Mouse (Mus musculus): ENCODE data around the gene Rasgrf1.
A peak's percentile ranks its signal among the peaks of the same experiment; 100 is the strongest.

Gene Rasgrf1

DNA sequence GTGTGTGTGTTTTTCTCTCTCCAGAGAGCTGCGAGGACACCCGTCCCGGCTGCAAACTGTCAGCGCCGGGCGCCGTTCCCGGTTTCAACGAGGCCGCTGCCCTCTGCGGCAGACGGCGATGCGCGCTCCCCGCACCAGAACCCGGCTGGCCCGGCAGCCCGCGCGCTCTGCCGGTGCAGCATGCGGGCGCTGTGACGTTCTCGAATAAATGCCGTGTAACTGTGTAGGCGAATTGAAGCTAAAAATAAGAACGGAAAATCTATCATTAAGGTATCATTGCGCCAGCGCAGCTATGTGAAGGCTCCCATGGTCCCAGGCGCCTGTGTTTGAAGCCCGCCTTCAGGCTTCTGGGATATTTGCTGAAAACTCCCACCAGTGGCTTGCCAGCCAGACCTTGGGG lies 1.1 kb upstream of the Rasgrf1 start:
- DNase-seq, result peak; percentile 53

GRCm38 (mm10) chr9:89910011-89910400 lies 298 bp downstream of the Rasgrf1 start:
- no peak for DNase-seq

DNA sequence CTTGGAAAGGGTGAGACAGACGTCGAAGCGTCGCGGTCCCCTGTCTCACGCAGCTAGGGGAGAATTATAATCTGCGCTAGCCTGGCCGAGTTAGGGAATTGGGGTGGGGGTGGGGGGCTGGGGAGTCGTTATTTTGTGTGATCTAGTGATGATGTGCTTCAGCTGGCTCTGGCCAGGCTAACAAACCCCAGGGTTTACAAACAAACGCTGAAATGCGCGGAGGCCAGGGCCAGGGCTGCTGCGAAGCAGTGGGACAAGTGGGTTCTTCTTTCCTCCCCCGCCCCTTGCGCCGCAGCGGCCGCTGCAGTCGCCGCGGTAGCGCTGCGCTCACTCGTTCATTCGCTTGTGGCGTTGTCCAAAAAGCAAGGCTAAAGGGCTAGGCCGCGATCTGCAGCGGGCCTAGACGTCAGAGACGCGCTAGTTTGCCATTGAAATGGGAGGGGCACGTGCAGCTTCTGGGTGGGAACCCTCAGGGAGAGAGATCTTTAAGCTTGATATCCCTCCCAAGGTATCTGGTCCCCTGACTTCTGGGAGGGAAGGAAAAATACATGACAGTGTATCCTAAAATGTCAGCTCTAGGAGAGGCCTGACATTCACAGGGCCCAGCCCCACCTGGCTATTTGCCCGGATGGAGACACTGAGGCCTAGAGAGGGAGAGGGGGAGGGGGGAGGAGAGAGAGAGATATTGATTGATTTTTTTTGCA lies 1.2 kb downstream of the Rasgrf1 start:
- peak; percentile 55 for DNase-seq

DNA sequence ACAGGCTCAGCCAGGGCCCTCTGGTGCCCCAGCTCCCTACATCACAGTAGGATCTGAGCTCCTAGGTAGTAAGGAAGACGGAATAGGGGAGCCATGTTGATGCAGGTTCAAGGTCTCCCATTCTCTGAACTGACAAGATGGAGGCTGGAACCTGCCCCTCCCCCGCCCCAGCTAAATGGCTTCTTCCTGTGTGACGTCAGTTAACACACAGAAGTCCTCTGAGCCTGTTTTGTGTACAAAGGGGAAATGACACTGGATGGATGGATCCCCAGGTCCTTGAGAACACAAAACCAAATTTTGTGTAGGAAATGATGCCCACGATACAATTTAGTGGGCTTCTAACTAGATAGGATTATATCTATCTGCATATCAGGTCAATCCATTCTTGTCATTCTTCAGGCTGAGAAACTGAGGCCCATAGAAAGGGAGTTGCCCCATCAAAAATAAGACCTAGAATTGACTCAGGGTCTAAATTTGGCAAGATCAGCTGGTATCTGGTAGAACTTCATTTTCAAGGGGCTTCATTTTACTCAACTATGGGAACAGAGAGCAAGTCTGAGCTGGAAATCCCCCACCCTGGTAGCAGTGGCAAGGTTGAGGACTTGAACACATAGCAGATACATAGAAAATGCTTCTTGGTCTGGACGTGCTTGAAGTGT lies 2.3 kb downstream of the Rasgrf1 start:
- DNase-seq, result no peak

DNA sequence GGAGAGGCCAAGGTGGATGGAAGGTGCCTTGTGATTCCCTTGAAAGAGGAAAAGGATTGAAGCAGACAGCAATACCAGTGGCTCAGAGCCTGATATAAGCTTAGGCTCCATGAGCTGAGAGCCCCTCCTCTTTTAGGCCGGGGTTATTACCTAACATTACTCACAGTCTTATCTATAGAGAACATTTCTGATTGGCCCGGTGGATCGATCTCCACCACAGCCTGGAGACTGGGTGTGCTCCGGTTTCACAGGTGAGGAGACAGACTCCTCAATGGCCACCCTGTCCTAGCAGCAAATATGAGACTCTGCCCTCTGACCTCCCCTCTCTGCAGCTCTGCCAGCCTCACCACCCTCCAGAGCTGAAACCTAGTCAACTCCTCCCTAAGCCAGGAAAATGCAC lies 3.4 kb downstream of the Rasgrf1 start:
- DNase-seq, result no peak

GRCm38 (mm10) chr9:89916471-89916870 lies 6.8 kb downstream of the Rasgrf1 start:
- DNase-seq, result no peak

DNA sequence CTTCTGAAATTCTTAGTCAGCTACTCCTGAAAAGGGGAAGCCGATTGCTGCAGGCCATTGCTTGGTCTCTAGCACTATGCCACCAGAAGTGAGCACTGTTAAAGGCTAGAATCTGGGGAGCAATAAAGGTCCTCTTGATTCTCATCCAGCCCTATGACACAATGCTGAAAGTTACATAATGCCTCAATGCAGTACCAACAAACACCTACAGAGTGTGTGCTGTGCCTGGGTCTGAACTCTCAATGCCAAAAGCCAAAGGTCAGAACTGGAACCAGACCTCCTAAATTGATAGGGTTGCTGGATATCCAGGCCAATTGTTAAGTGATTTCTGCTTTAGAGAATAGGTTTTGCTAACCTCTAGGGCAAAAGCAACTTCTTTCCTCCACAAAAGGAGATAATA lies 7.7 kb downstream of the Rasgrf1 start:
- DNase-seq, result no peak

DNA sequence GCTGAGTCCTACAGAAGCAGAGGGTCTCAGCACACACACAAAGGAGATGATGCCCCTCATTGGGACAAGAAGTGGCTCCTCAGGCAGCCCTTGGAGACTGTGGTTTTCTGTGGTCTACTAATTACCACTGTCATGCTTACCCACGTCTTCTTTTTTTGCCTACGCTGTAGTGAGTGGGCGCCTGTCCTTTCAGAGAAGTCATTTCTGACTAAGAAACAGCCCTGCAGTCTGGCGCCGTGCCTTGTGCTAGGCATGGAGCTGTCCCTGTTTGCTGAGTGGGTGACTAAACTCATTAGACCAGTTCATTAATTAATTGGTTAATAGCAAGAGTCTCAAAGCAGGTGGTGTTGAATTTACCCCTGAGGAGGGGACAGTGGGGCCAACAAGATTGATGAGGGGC lies 9.1 kb downstream of the Rasgrf1 start:
- DNase-seq, result no peak

DNA sequence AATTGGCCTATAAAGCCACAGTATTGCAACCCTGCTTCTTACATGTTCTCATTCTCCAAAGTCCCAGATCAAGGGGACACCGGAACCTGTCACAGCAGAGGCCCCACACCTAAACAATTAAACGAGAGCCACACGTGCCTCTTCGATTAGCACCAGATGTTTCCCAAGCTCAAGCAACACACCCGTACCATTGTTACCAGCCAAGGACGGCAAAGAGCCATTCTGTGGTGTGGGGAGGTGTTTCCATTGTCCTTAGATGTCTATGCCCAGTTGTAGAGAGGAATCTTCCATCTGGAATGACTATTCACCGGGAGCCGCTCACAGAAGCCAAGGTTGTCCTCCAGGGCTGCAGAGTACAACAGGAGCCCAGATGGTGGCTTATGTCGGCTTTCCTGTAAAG lies 11.4 kb downstream of the Rasgrf1 start:
- no peak for DNase-seq

DNA sequence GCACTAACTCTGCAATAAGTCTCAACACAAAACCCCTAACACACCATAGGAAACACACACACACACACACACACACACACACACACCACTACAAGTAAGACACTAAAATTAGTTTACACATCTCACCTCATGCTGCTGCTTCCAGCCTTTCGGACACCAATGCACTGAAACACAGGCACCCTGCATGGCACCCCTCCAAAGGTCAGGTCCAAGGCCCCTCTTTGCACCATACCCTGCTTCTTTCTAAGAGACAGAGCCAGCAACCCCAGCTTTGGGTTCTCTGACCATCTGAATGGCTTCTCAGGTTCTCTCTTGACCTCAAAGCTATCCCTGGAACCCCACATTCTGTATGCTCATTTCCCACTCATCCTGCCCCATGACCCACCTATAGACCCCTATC lies 13.0 kb downstream of the Rasgrf1 start:
- no peak for DNase-seq

GRCm38 (mm10) chr9:89924836-89925235 lies 15.1 kb downstream of the Rasgrf1 start:
- no peak for DNase-seq

DNA sequence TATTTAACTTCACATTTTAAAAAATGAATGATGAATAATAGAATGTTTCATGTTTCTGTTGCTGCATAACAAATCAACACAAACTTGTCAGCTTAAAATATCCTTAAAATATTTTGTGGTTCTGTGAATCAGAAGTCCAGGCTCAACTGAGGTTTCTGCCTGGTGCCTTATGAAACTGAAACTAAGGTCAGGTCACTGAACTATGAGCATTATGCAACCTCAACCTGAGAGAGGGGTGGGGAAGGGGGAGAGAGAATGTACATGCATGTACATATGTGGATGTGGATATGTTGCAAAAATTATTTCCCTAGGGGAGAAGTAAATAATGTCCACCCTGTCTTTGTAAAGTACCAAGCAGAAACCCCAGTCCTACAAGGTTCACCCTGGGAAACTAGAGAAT lies 18.8 kb downstream of the Rasgrf1 start:
- DNase-seq, result no peak

DNA sequence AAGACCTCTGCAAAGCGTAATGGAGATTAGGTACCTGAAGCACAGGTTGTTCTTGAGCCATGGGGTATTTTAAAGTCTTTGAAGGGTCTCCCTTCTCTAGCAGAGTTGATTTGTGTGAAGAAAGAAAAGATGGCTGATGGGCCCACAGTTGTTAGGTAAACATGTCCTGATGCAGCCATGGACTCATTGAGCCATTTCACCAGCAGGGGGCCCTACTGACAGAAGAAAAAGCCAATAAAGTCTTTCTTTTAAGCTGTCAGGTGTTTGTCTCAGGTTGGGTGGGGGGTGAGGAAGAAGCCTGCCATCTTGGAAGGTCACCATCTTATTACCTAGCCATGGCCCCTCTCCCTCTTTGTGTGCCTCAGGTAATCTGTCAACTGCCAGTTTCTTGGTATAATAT lies 30.7 kb downstream of the Rasgrf1 start:
- DNase-seq, result no peak

GRCm38 (mm10) chr9:89946830-89947229 lies 37.1 kb downstream of the Rasgrf1 start:
- no peak for DNase-seq

GRCm38 (mm10) chr9:89948602-89949001 lies 38.9 kb downstream of the Rasgrf1 start:
- DNase-seq, result no peak

GRCm38 (mm10) chr9:89953596-89954215 lies 44.0 kb downstream of the Rasgrf1 start:
- no peak for DNase-seq

- no peak for DNase-seq
Observed at GRCm38 (mm10) chr9:89954860-89955479, 45.3 kb downstream of the Rasgrf1 start.

DNA sequence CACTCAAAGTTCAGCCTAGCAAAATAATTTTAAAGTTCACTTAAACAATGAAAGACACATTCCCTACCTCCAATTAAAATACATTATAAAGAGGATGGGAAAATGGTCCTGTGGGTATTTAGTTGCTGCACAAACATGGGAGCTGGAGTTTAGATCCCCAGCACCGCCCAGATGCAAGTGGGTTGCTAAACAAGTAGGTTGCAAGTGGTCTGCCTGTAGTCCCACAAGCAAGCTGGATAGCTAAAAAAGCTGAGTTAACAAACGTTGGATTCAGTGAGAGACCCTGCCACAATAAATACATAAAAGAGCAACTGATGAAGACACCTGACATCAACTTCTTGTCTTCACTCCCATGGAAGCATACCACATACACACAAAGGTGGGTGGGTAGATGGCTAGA lies 49.3 kb downstream of the Rasgrf1 start:
- no peak for DNase-seq

- no peak for DNase-seq
Observed at GRCm38 (mm10) chr9:89964091-89964490, 54.4 kb downstream of the Rasgrf1 start.

- DNase-seq, result no peak
Observed at GRCm38 (mm10) chr9:89967716-89968115, 58.0 kb downstream of the Rasgrf1 start.

- no peak for DNase-seq
Observed at GRCm38 (mm10) chr9:89968836-89969450, 59.2 kb downstream of the Rasgrf1 start.

DNA sequence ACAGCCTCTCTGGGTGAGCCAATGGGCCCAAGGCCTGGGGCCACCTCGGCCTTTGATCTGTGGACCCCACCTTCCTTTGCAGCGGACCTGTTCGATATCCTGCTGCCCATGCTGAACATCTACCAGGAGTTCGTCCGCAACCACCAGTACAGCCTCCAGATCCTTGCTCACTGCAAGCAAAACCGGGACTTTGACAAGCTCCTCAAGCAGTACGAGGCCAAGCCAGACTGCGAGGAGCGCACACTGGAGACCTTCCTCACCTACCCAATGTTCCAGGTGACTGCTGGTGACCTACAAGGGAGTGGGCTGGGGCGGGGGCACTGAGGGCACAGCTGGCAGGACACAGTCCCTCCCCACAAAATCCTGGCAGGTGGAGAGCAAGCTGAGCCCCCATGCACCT lies 60.6 kb downstream of the Rasgrf1 start:
- no peak for DNase-seq

- no peak for DNase-seq
Observed at GRCm38 (mm10) chr9:89970886-89971486, 61.3 kb downstream of the Rasgrf1 start.
